Mouse (Mus musculus) heart, adult 2 months (tissue): Measurements from ENCODE around the gene Zfp622. TPM values are rescaled to one million over a fixed set of nuclear protein-coding genes. Genes with fewer than 3 reads are reported as not detected.

ENCODE experiments used
- DNase-seq, 2 experiments: peaks; one replicate each; pipeline ENCODE4 v3.0.0; 2021
- H3K27ac ChIP-seq: fragments of 200-600 bp; 2 replicates; pipeline ENCODE4 v1.8.1; 2022
- H3K27me3 ChIP-seq: fragments of 200-500 bp; 2 replicates; pipeline ENCODE4 v1.6.1; 2012; ENCODE audit warnings: mild to moderate bottlenecking, low read length, inconsistent platforms, mixed read lengths; ENCODE audit not compliant: control insufficient read depth, insufficient read depth
- H3K36me3 ChIP-seq: fragments of 200-500 bp; 2 replicates; pipeline ENCODE4 v1.6.1; 2012; ENCODE audit warnings: low read length, inconsistent platforms; ENCODE audit not compliant: control insufficient read depth, insufficient read depth
- H3K4me1 ChIP-seq: fragments of 200-500 bp; 2 replicates; pipeline ENCODE4 v1.6.1; 2011; ENCODE audit warnings: low read length; ENCODE audit not compliant: control insufficient read depth, insufficient read depth
- H3K4me3 ChIP-seq: fragments of 200-600 bp; 2 replicates; pipeline ENCODE4 v1.8.1; 2022
- H3K79me2 ChIP-seq: fragments of 200-500 bp; replicated peaks from 2 replicates; pipeline ENCODE4 v1.6.1; 2012; ENCODE audit warnings: mild to moderate bottlenecking, inconsistent platforms, low read length, moderate library complexity, mixed read lengths; ENCODE audit not compliant: control insufficient read depth, insufficient read depth
- H3K9ac ChIP-seq: fragments of 200-500 bp; 2 replicates; pipeline ENCODE4 v1.6.1; 2012; ENCODE audit warnings: low read depth, mild to moderate bottlenecking, control low read depth, inconsistent platforms, low read length, mixed read lengths
- CTCF ChIP-seq: fragments of 200-600 bp; IDR thresholded peaks from 2 replicates; pipeline ENCODE4 v1.8.1; 2022; ENCODE audit warnings: antibody characterized with exemption, mild to moderate bottlenecking, moderate library complexity
- EP300 ChIP-seq: fragments of 200-500 bp; IDR thresholded peaks from 2 replicates; pipeline ENCODE4 v1.6.1; 2011; ENCODE audit warnings: low read depth, low read length, control low read depth; ENCODE audit not compliant: insufficient read depth
- POLR2A ChIP-seq: fragments of 200-500 bp; IDR thresholded peaks from 2 replicates; pipeline ENCODE4 v1.6.1; 2011; ENCODE audit warnings: mild to moderate bottlenecking, low read depth, low read length, control low read depth; ENCODE audit not compliant: insufficient read depth
- WGBS: fragments of 180-500 bp; shearing (Covaris S2); methylation state at CpG from one replicate; pipeline ENCODE4 v1.1.7; 2018; 5-methylcytosine and 5-hydroxymethylcytosine counted together
- intact Hi-C: fragments of 180-260 bp; cut with DNase I; formaldehyde crosslinking; loops from one replicate; pipeline ENCODE4 v1.15.1; 2025
- polyA plus RNA-seq: library from polyadenylated mRNA; depleted of rRNA; stranded (reverse); fragments of >200 nt; gene quantifications from 2 replicates; pipeline ENCODE4 v1.2.3, GENCODE M21; 2012
- total RNA-seq, 2 experiments: library from RNA; stranded (reverse); gene quantifications; 2 replicates each; pipeline ENCODE4 v1.2.3; 2021

The Zfp622 gene
- total and polyA plus RNA-seq, 3 experiments = 8.3 to 25.4 (median 22.5) TPM

DNA sequence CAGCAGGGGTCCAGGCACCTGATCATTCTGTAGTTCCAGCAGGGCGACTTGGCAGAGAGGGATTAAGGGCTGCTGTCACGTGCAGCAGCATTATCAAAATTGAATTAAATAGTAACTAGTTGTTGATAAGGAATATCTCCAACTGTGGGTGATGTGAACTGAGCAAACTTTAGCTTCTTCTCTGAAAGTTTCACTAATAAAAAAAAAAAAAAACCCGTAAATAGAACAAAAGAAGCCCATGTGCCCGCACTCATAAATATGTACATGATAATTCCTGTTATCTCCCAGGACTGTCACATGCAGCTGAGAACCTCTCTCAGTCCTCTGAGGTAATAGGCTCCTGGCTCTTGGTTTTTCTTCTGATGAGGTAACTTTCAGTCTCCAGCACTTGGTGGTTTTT, 41.8 kb upstream of the Zfp622 start:
- Histone ChIP-seq H3K79me2 (no peaks in the 10 kb centered on the region), H3K4me1 (peaks cover 1% of the 10 kb centered on the region), H3K36me3 (no peaks in the 10 kb centered on the region; the same call in 1 of the 2 replicates), H3K9ac (peak overlapping the region; percentile 55), H3K27me3 (no peaks in the 10 kb centered on the region), H3K27ac (peak overlapping the region; percentile 95), H3K4me3 (peak overlapping the region; percentile 56)
- DNase-seq = no peak
- intact Hi-C loops = no loop called here
- 52% methylated on average over 4 of the region's 4 CpGs for WGBS
- no peak for TF ChIP-seq EP300
- TF ChIP-seq POLR2A = no peak
- TF ChIP-seq CTCF = no peak

GRCm38 (mm10) chr15:25943386-25944137, 40.6 kb upstream of the Zfp622 start:
- peak in 1 of 2 experiments; percentile 42 for DNase-seq
- Histone ChIP-seq H3K79me2 (no peaks in the 10 kb centered on the region), H3K4me3 (peak overlapping the region; percentile 56), H3K27me3 (no peaks in the 10 kb centered on the region), H3K9ac (peak overlapping the region; percentile 75), H3K36me3 (peaks cover 4% of the 10 kb centered on the region; the same call in 1 of the 2 replicates), H3K27ac (peak overlapping the region; percentile 95), H3K4me1 (peaks cover 4% of the 10 kb centered on the region)
- intact Hi-C loops = no loop called here
- TF ChIP-seq POLR2A (peak; percentile 53; the same call in 1 of the 2 replicates), EP300 (0 out of 2 replicates have a peak, but pooled peaks have one; percentile 53), CTCF (no peak)
- WGBS = 70% methylated on average over 15 of the region's 15 CpGs

DNA sequence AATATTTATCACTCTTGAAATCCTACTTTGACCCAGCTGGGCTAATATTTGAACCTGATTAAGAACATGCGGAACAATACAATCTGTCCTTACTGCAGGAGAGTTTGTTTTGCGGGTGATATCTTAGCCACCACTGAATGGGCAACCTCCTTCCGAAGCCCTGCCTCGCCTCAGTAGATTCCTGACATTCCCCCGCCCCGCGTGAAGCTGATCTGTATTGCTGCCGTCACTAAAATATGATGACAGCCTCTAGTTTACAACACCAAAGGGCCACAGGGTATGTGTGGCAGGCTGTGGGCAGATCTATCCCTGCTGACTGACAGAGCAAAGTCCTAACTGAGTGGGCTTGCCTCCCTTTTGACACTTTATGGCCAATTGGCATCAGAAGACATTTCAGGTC, 38.9 kb upstream of the Zfp622 start:
- Histone ChIP-seq H3K4me1 (peaks cover 6% of the 10 kb centered on the region), H3K79me2 (no peaks in the 10 kb centered on the region), H3K4me3 (no peak overlapping the region; the same call in 1 of the 2 replicates), H3K27ac (peak overlapping the region; percentile 95), H3K27me3 (no peaks in the 10 kb centered on the region), H3K9ac (no peak overlapping the region), H3K36me3 (peaks cover 4% of the 10 kb centered on the region; the same call in 1 of the 2 replicates)
- 45% methylated on average over 8 of the region's 8 CpGs for WGBS
- DNase-seq = no peak
- intact Hi-C loops = no loop called here
- TF ChIP-seq EP300 = 0 out of 2 replicates have a peak, but pooled peaks have one; percentile 36
- TF ChIP-seq CTCF = no peak

DNA sequence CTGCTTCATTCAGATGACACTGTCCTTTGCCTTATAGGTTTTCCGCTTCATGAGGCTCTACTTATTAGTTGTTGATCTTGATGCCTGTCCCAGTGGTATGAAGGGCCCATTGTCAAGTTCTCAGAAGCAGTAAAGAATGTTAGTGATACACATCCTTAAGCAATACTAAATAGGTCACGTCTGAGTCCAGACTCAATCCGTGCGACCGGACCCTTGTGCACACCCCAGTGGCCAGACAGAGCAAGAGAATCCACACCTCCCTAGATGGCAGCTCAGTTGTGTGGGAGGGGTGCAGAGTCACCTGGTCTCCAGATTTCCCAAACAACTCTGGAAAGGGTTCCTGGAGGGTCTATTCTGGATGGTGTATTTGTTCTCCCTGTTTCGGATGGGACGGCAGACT, 37.7 kb upstream of the Zfp622 start:
- no peak overlapping the region for H3K9ac ChIP-seq
- peaks cover 4% of the 10 kb centered on the region; the same call in 1 of the 2 replicates for H3K36me3 ChIP-seq
- DNase-seq = no peak
- H3K4me1 ChIP-seq = peaks cover 6% of the 10 kb centered on the region
- peaks cover 2% of the 10 kb centered on the region; the same call in 1 of the 2 replicates for H3K79me2 ChIP-seq
- 73% methylated on average over 7 of the region's 7 CpGs for WGBS
- H3K27ac ChIP-seq = peak overlapping the region; percentile 76
- H3K4me3 ChIP-seq = no peak overlapping the region
- H3K27me3 ChIP-seq = no peaks in the 10 kb centered on the region
- intact Hi-C loops = no loop called here
- TF ChIP-seq CTCF = peak; percentile 41
- TF ChIP-seq POLR2A = no peak

DNA sequence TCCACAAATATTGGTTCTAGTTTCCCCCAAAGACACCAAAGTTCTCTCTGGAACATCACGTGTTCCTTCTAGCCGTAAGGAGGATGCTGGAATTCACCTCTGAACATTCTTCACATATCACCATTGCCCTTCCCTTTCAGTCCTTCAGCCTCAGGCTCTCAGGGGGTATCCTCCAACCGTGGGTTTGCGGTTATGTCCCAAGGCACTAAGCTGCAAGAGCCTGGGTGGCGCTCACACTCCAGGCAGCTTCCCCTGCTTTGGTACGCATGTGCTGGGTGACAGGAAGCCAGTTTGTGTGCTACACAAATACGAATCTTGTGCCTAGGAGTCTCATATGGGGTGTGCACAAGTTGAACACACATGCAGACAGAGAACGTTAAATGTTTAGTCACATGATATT, 36.8 kb upstream of the Zfp622 start:
- peaks cover 2% of the 10 kb centered on the region; the same call in 1 of the 2 replicates for H3K79me2 ChIP-seq
- H3K4me3 ChIP-seq = no peak overlapping the region
- H3K27ac ChIP-seq = peak overlapping the region; percentile 76
- H3K36me3 ChIP-seq = peaks cover 4% of the 10 kb centered on the region; the same call in 1 of the 2 replicates
- no peak for DNase-seq
- H3K9ac ChIP-seq = peak overlapping the region; percentile 52; the same call in 1 of the 2 replicates
- peaks cover 6% of the 10 kb centered on the region for H3K4me1 ChIP-seq
- no peaks in the 10 kb centered on the region for H3K27me3 ChIP-seq
- no peak for TF ChIP-seq POLR2A
- no peak for TF ChIP-seq EP300
- TF ChIP-seq CTCF = no peak
- intact Hi-C loops = no loop called here
- WGBS = 62% methylated on average over 8 of the region's 8 CpGs
